10 mouse cellular contexts compared by ENCODE assay signal in the genomic region with DNA sequence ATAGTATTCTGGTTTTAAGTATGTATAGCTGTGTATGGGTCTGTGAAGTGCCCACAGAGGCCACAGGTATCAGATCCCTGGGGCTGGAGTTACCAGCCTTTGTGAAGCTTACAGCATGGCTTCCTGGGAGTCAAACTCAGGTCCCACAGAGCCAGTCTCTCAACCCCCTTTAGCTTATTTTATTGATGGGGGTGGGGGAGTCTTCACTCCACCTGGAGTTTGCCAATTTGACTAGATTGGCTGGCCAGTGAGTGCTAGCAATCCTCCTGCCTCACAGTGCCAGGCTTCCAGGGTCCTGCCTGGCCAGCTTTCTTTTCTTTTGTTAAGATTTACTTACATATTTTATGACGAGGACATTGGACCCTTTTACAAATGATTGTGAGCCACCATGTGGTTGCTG. TPM values are rescaled to one million over a fixed set of nuclear protein-coding genes. Genes with fewer than 3 reads are reported as not detected.
DNase-seq lines count a peak whose midpoint lies in the region; ATAC-seq lines count a peak whose summit lies in the region.
"Had no signal": no experiment of that assay in that cellular context is flagged by ENCODE, and none has a peak within 500 bp of the region (broad histone marks: within the 10 kb centered on the region; RNA-seq: fewer than 3 reads in every experiment).

No protein-coding gene starts in this region.

- 0 out of 2 replicates have a peak, but pooled peaks cover 9% of the 10 kb centered on the region for H3K36me3 ChIP-seq in heart, embryonic 12.5 days
- H3K36me3 ChIP-seq in heart, embryonic 11.5 days (ENCODE audit: control insufficient read depth, insufficient read depth, low read length), result no peaks in the 10 kb centered on the region
- peaks cover 19% of the 10 kb centered on the region for H3K36me3 ChIP-seq in embryonic facial prominence, embryonic 10.5 days (replicated peaks)
- peaks cover 21% of the 10 kb centered on the region for H3K36me3 ChIP-seq in hindbrain, embryonic 10.5 days
- H3K36me3 ChIP-seq in midbrain, embryonic 14.5 days (ENCODE audit: control insufficient read depth, insufficient read depth, low read length), result 0 out of 2 replicates have a peak, but pooled peaks cover 3% of the 10 kb centered on the region
- H3K36me3 ChIP-seq: liver, embryonic 12.5 days had no signal

- H3K9me3 ChIP-seq in heart, embryonic 12.5 days (replicated peaks), result no peaks in the 10 kb centered on the region
- no peaks in the 10 kb centered on the region for H3K9me3 ChIP-seq in heart, embryonic 11.5 days (replicated peaks; ENCODE audit: control insufficient read depth, low read length)
- no peaks in the 10 kb centered on the region for H3K9me3 ChIP-seq in embryonic facial prominence, embryonic 10.5 days
- H3K9me3 ChIP-seq in hindbrain, embryonic 10.5 days, result no peaks in the 10 kb centered on the region
- H3K9me3 ChIP-seq in midbrain, embryonic 14.5 days (ENCODE audit: control insufficient read depth, low read length), result no peaks in the 10 kb centered on the region
- H3K9me3 ChIP-seq: liver, embryonic 12.5 days had no signal

- H3K4me3 ChIP-seq in heart, embryonic 12.5 days, result no peak overlapping the region
- no peak overlapping the region for H3K4me3 ChIP-seq in heart, embryonic 11.5 days (ENCODE audit: low read depth, low read length)
- no peak overlapping the region for H3K4me3 ChIP-seq in embryonic facial prominence, embryonic 10.5 days
- no peak overlapping the region for H3K4me3 ChIP-seq in hindbrain, embryonic 10.5 days
- no peak overlapping the region for H3K4me3 ChIP-seq in midbrain, embryonic 14.5 days (replicated peaks; ENCODE audit: low read depth, low read length)
- H3K4me3 ChIP-seq: liver, embryonic 12.5 days had no signal

- peaks cover 35% of the 10 kb centered on the region for H3K4me1 ChIP-seq in heart, embryonic 12.5 days (replicated peaks)
- H3K4me1 ChIP-seq in heart, embryonic 11.5 days (ENCODE audit: control insufficient read depth, insufficient read depth, low read length), result peaks cover 11% of the 10 kb centered on the region
- peaks cover 57% of the 10 kb centered on the region for H3K4me1 ChIP-seq in embryonic facial prominence, embryonic 10.5 days
- peaks cover 46% of the 10 kb centered on the region for H3K4me1 ChIP-seq in hindbrain, embryonic 10.5 days (replicated peaks)
- peaks cover 31% of the 10 kb centered on the region for H3K4me1 ChIP-seq in midbrain, embryonic 14.5 days (ENCODE audit: control insufficient read depth, insufficient read depth, low read length)

- WGBS in heart, embryonic 12.5 days, result 63% methylated on average over 1 of the region's 1 CpGs
- WGBS in heart, embryonic 11.5 days (ENCODE audit: insufficient replicate concordance), result 76% methylated on average over 1 of the region's 1 CpGs
- 51% methylated on average over 1 of the region's 1 CpGs for WGBS in embryonic facial prominence, embryonic 10.5 days
- WGBS in hindbrain, embryonic 10.5 days, result 58% methylated on average over 1 of the region's 1 CpGs
- 50% methylated on average over 1 of the region's 1 CpGs for WGBS in midbrain, embryonic 14.5 days

- no peak for ATAC-seq in heart, embryonic 12.5 days (ENCODE audit: insufficient number of reproducible peaks, low FRiP score)
- no peak for ATAC-seq in heart, embryonic 11.5 days (replicated peaks; ENCODE audit: insufficient number of reproducible peaks, low FRiP score, low TSS enrichment)
- no peak for ATAC-seq in midbrain, embryonic 14.5 days (ENCODE audit: low FRiP score, low TSS enrichment)
- ATAC-seq: liver, embryonic 12.5 days had no signal

- H3K4me2 ChIP-seq in heart, embryonic 12.5 days, result no peak overlapping the region
- no peak overlapping the region for H3K4me2 ChIP-seq in heart, embryonic 11.5 days
- H3K4me2 ChIP-seq in midbrain, embryonic 14.5 days (ENCODE audit: low read length), result peak overlapping the region; percentile 64; the same call in 1 of the 2 replicates

- H3K9ac ChIP-seq in heart, embryonic 12.5 days, result no peak overlapping the region
- H3K9ac ChIP-seq in heart, embryonic 11.5 days (ENCODE audit: low read depth, low read length), result no peak overlapping the region
- peak overlapping the region; percentile 97; the same call in 1 of the 2 replicates for H3K9ac ChIP-seq in midbrain, embryonic 14.5 days (replicated peaks; ENCODE audit: low read length)
- H3K9ac ChIP-seq: liver, embryonic 12.5 days had no signal

- H3K27ac ChIP-seq in heart, embryonic 12.5 days (ENCODE audit: poor library complexity, severe bottlenecking), result peak overlapping the region; percentile 83; the same call in 1 of the 2 replicates
- no peak overlapping the region for H3K27ac ChIP-seq in heart, embryonic 11.5 days (ENCODE audit: low read depth, low read length)
- H3K27ac ChIP-seq in embryonic facial prominence, embryonic 10.5 days (replicated peaks), result 0 out of 2 replicates have a peak overlapping the region, but pooled peaks have one; percentile 20
- peak overlapping the region; percentile 99 for H3K27ac ChIP-seq in hindbrain, embryonic 10.5 days
- H3K27ac ChIP-seq in midbrain, embryonic 14.5 days (replicated peaks; ENCODE audit: low read depth, low read length), result no peak overlapping the region
- H3K27ac ChIP-seq: liver, embryonic 12.5 days had no signal

- peaks cover 6% of the 10 kb centered on the region; the same call in 1 of the 2 replicates for H3K27me3 ChIP-seq in heart, embryonic 12.5 days (replicated peaks)
- H3K27me3 ChIP-seq in heart, embryonic 11.5 days (ENCODE audit: control insufficient read depth, insufficient read depth, low read length), result no peaks in the 10 kb centered on the region
- H3K27me3 ChIP-seq in embryonic facial prominence, embryonic 10.5 days (replicated peaks; ENCODE audit: low read depth, poor library complexity, severe bottlenecking), result no peaks in the 10 kb centered on the region
- peaks cover 2% of the 10 kb centered on the region; the same call in 1 of the 2 replicates for H3K27me3 ChIP-seq in hindbrain, embryonic 10.5 days (ENCODE audit: insufficient read depth, poor library complexity, severe bottlenecking)
- H3K27me3 ChIP-seq in midbrain, embryonic 14.5 days (ENCODE audit: control insufficient read depth, insufficient read depth, low read length), result no peaks in the 10 kb centered on the region

- no peak for DNase-seq in embryonic facial prominence, embryonic 10.5 days (ENCODE audit: low spot score)
- DNase-seq in hindbrain, embryonic 10.5 days (ENCODE audit: low spot score), result no peak
- DNase-seq in midbrain, embryonic 14.5 days, result no peak
- no peak for DNase-seq in ovary, adult 18-20 months (ENCODE audit: low spot score)
- no peak for DNase-seq in thymus, postnatal 36 days
- DNase-seq: lung, postnatal 4 days; thymus, postnatal 4 days had no signal

RNA-seq across cellular contexts. Expression of gene Arhgef10l, which starts 16.1 kb away (rescaled TPM):
- polyA plus RNA-seq in heart, embryonic 12.5 days (2016; fragmentation: Nextera tagmentation; extraction: Ambion mirVana), result 20.1 and 21.0 TPM in 2 replicates
- 9.7 and 12.9 TPM in 2 replicates for polyA plus RNA-seq in heart, embryonic 11.5 days (2014; fragmentation: Nextera tagmentation; extraction: Ambion mirVana)
- polyA plus RNA-seq in embryonic facial prominence, embryonic 10.5 days (2016; fragmentation: Nextera tagmentation; extraction: Ambion mirVana), result 17.9 and 18.2 TPM in 2 replicates
- polyA plus RNA-seq in hindbrain, embryonic 10.5 days (2016; fragmentation: Nextera tagmentation; extraction: Ambion mirVana), result 23.7 and 32.3 TPM in 2 replicates
- 18.7 and 24.6 TPM in 2 replicates for polyA plus RNA-seq in midbrain, embryonic 14.5 days (2014; fragmentation: Nextera tagmentation; extraction: Ambion mirVana)

RNA-seq across cellular contexts. Expression of gene Rcc2, which starts 50.6 kb away (rescaled TPM):
- polyA plus RNA-seq in heart, embryonic 12.5 days (2016; fragmentation: Nextera tagmentation; extraction: Ambion mirVana), result 38.5 and 40.6 TPM in 2 replicates
- 23.3 and 24.6 TPM in 2 replicates for polyA plus RNA-seq in heart, embryonic 11.5 days (2014; fragmentation: Nextera tagmentation; extraction: Ambion mirVana)
- polyA plus RNA-seq in embryonic facial prominence, embryonic 10.5 days (2016; fragmentation: Nextera tagmentation; extraction: Ambion mirVana), result 54.4 and 59.8 TPM in 2 replicates
- 33.9 and 37.5 TPM in 2 replicates for polyA plus RNA-seq in hindbrain, embryonic 10.5 days (2016; fragmentation: Nextera tagmentation; extraction: Ambion mirVana)
- polyA plus RNA-seq in midbrain, embryonic 14.5 days (2014; fragmentation: Nextera tagmentation; extraction: Ambion mirVana), result 21.2 and 21.5 TPM in 2 replicates

Comparison
In these comparisons a context has a peak if more than half of its experiments do, and no peak if none do; other contexts are left out.
1. H3K27ac ChIP-seq: peak in heart, embryonic 12.5 days (single experiment), embryonic facial prominence, embryonic 10.5 days (single experiment) and hindbrain, embryonic 10.5 days (single experiment); none in heart, embryonic 11.5 days (single experiment) and midbrain, embryonic 14.5 days (single experiment).